Mouse (Mus musculus) neural tube, embryonic 10.5 days (tissue): ENCODE measurements around the gene Pprc1.
A peak's percentile ranks its signal among the peaks of the same experiment; 100 is the strongest.

Source experiments
- DNase-seq: peaks from one replicate; pipeline ENCODE4 v3.0.0-alpha.2; 2017; ENCODE audit warnings: low spot score; ENCODE audit errors: extremely low spot score

Pprc1 gene

DNA sequence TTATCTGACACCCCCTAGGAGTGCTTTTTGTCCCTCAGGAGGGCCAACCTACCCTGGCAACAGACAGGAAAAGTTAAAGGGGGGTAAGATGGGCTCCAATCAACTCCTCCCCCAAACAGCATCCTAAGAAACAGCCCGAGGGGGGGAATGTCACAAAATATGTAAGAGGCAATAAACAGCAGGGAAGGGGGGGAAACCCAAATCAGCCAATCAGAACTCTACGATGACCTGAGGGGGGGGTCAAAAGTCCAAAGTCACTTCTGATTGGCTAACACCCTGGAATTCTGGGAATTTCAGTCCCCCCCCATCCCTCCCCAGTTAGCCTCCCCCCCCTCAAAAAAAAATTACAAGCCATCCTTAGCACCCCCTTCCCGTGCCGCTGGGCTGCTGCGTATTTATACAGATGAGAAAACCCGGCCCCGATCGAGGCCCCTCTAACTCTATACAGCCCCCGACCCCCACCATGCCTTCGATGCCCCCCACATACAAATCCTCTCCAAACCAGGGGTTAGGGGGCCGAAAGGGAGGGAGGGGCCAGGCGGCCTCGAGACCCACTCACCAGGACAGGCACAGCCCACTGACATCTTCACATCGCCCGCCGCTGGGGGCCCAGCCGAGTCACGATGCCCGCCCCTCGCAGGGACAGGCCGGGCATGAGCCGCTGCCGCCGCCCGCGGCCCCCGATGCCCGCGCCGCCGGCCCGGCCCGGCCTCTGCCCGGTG lies at the start of gene Pprc1:
Pprc1 (plus strand) TSS at position 616 of the 722 bp plus-strand sequence.
- DNase-seq: no peak

DNA sequence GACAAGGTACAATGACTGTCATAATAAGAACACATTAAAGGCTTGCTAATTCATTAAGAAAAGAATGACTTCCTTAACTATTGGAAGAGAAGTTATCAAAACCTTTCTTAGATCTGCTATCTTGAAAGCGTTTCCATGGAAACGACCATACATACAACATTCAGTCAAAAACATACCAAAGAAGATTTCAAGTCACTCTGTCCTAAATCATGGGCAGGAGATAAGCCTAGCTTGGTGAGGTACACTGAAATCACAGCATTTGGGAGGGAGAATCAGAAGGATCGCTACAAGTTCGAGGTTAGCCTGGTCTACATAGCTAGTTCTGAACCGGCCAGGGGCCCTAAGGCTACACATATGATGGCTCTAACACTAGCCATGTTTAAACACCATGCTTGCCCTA lies 47.3 kb upstream of the Pprc1 start:
- peak; percentile 24 for DNase-seq

DNA sequence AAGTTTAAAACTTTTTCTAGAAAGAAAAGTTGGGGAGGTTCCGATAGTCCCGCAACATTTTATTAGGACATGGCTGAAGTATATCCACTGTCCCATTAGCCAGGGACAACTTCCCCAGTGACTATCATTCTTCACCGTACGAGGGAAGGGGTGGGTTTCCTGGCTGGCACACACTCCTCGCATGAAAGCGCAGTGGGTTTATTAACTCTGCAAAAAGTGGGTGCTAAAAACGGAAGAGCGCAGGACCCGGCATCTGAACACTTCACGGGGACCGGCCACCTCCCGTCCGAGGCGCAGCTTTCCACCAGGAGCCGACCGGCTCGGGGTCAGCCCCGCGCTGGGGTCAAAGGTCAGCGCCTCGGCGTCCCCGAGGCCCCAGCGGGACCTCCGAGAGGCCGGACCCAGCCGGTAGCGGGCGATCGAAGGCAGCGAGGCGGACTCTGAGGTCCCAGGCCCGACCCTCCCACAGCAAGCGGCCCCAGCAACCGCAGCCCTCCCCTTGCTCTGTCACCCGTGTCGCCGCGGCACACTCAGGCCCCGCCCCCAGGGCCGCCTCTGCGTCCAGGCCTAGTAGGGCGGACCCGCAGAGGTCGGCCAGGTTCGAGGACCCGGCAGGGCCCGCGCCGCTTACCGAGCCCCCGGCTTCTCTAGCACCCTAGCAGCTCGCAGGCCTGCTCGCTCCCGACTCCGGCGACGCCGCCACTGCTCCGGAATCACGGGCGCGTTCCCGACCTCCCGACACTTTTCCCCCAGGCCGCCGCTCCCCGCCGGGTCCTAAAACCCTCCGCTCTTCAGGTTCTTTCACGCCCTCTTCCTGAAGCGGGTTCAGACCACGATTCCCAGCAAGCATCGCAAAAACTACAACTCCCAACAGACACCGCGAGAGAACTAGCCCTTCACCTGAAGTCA lies 46.6 kb upstream of the Pprc1 start, which contains the start of gene Armh3:
Armh3 (minus strand) TSS at position 704 of the 909 bp plus-strand sequence.
- DNase-seq: peak; percentile 93

DNA sequence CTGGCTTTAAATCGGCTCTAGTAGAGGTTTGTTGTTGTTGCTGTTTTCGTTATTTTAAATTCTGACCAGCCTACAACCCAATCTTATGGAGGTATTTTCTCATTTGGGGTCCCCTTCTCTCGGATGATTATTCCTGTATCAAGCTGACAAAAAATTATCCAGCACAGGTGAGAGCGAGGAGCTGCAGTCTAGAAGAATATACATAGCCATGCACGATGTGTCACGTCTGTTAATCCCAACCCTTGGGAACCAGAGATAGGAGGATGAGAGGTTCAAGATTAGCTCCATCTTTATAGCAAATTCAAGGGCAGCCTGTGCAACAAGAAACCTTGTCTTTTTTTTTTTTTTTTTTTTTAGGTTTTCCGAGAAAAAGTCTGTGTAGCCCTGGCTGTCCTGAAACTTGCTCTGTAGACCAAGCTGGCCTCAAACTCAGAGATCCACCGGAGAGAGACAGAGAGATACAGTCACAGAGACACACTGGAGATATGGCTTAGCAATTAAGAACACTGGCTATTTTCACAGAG lies 45.9 kb upstream of the Pprc1 start:
- no peak for DNase-seq

DNA sequence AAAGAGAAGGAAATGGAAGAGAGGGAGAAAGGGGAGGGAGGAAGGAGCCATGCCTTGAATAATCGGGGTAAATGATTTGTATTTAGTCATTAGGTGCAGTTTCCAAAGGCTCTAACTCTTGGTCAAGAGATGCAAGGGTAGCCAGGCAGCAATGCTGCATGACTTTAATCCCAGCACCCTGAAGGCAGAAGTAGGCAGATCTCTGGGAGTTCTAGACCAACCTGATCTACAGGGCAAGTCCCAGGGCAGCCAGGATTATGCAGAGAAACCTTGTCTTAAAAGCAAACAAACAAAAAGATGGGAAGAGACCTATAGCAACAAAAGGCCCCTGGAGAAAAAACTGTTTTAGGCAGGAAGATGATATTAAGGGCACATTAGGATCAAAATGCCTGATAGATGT lies 45.3 kb upstream of the Pprc1 start:
- no peak for DNase-seq

DNA sequence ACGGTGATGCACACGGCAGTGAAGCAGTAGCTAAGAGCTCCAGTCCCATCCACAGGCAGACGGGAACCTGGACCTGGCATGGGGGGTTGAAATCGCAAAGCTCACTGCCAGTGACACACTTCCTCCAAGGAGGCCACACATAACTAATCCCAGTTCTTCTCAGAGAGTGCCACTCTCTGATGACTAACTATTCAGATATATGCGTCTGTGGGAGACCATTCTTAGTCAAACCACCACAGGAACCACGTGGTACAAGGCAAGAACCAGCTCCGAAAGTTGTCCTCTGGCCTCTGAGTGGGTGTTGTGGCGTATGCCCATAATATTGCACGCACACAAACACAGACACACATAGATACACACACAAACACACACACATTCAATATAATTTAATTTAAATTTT lies 42.4 kb upstream of the Pprc1 start:
- DNase-seq: no peak

DNA sequence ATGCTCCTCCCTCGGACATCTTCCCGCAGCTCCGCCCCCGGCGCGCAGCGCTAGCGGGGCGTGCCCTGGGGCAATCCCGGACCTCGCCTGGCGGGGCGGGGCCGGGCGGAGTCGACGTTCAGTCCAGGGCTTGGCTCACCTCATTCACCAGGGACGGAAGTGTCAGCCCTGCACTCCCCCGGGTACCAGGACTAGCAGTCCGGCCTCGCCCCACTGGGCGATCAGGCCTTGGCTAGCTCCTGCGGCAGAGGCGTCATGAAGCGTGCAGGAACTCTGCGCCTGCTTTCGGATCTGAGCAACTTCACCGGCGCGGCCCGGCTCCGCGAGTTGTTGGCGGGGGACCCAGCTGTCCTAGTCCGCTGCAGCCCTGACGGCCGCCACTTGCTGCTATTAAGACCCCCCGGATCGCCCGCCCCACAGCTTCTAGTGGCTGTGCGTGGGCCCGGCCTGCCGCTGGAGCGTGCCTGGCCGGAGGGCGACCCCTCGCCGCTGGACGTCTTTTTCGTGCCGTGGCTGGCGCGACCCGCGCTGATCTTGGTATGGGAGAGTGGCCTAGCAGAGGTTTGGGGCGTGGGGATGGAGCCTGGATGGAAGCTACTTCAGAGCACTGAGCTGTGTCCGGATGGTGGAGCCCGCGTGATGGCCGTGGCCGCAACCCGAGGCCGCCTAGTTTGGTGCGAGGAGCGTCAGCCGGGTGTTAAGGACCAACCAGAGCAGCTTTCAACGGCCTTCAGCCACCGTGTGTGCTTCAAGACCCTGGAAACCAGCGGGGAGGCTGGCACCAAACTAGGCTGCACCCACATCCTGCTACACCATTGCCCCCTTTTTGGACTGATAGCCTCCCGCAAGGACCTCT lies 41.1 kb upstream of the Pprc1 start, which contains the start of gene Hps6:
Hps6 (plus strand) TSS at position 138 of the 856 bp plus-strand sequence.
- peak; percentile 69 for DNase-seq

DNA sequence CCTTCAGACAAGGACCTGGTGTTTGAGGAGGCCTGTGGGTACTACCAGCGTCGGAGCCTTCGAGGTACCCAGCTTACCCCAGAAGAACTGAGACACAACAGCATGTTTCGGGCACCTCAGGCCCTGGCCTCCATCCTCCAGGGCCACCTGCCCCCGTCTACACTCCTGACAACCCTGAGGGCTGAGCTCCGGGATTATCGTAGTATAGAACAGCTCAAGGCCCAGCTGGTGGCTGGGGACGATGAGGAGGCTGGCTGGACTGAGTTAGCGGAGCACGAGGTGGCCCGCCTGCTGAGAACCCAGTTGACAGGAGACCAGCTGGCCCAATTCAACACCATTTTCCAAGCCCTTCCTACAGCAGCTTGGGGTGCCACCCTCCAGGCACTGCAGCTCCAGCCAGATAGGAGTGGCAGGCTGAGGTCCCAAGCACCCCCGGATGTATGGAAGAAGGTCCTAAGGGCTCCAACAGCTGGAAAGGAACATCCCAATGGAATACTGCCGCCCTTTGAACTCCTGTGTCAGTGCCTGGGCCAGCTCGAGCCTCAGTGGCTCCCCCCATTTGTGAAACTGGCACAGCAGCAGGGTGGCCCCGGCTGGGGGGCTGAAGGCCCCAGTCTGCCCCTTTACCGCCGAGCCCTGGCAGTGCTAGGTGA lies 39.7 kb upstream of the Pprc1 start:
- DNase-seq: no peak

DNA sequence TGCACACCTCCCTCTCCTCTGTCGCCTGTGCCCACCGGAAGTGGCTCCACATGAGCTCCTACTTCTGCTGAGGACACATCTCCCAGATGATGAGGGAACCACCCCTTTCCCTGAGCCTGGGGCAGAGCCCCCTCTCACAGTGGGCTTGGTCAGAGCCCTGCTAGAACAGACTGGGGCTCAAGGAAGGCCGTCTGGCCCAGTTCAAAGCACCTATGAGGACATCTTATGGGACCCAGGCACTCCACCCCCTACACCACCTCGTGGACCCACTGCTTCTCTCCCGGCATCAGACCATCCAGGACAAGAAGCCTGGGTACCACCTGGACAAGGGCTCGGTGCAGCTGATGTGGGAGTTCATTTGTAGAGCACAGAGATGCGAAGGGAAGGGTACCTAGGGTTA lies 39.0 kb upstream of the Pprc1 start:
- no peak for DNase-seq

DNA sequence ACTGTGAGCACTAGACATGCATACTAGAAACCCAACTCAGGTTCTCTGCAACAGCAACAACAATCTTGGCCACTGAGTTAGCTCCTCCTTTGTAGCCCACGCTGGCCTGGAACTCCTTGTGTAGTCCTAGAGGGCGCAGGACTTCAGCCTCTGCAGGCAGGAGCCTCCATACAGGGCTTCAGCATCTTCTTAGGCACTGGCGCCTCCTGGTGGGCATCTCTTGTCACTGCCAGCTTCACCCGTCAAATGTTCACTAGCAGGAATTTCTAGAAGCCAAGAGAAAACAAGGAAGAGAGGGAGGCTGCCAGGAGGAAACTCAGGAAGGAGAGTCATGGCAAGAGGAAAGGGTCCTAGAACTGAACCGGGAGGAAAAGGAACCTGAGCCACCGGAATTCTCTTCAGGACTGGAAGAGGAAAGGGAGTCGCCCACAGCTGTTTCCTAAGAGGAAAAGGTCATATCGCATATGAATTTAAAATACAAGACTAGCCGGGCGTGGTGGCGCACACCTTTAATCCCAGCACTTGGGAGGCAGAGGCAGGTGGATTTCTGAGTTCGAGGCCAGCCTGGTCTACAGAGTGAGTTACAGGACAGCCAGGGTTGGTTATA lies 30.0 kb upstream of the Pprc1 start:
- peak; percentile 86 for DNase-seq

DNA sequence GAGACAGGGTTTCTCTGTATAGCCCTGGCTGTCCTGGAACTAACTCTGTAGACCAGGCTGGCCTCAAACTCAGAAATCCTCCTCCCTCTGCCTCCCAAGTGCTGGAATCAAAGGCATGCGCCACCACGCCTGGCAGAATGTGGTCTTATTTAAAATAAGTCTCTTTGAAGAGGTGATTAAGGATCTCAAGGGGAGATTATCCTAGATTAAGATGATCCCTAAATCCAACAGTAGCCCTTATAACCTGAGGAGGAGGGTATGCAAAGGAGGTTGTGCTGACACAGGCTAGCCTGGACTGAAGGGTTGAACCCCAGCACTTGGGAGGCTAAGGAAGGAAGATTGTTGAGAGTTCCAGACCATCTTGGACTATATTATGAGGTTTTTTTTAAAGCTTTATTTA lies 28.7 kb upstream of the Pprc1 start:
- DNase-seq: no peak

DNA sequence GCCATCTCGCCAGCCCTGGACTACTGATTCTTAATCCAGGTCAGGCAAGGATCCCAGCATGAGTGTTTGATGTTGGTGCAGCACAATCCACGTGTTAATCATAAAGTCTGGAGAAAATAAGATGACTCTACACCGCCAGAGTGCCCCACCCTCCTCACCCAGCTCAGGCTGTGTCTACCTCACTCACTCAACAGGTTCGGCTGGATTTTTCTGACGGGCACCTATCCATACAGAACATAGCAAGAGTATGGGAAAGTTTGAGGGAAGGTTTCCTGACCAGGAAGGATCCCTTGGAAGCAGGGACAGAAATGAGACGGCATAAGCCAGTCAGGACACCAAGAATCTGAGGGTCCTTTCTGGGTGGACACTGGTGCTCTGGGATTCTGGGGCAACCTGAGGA lies 19.7 kb upstream of the Pprc1 start:
- no peak for DNase-seq

DNA sequence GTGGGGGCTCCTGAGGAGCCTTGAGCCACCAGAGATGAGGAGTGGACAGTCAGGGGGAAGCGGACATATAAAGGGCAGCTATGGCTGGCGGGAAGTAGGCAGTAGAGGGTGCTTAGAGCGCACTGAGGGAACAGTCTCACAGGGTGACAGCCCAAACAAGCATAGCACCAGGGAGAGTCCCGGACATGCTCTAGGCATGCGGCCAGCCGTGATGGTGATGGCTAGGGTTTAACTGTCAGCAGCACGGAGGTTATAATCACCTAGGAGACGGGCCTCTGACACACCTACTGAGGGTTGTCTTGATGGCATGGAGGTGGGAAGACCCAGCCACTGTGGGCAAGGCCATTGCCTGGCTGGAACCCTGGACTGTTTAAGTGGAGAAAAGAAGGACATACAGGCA lies 18.1 kb upstream of the Pprc1 start:
- no peak for DNase-seq

DNA sequence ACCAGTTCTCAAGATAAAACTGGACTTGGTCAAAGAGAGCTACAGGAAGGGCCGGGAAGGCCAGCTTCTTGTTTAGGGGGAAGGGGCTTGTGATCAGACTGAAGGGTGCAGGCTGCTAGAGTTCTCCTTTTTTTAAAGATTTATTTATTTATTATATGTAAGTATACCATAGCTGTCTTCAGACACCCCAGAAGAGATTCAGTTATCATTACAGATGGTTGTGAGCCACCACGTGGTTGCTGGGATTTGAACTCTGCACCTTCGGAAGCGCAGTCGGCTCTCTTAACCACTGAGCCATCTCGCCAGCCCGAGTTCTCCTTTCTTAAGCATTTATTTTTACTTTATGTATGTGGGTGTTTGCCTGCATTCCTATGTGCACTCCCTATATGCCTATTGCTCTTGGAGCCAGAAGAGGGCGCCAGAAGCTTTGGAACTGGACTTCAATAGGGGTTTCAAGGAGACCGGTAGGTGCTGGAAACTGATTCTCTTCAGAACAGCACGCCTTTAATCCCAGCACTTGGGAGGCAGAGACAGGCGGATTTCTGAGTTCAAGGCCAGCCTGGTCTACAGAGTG lies 15.9 kb upstream of the Pprc1 start:
- DNase-seq: no peak

DNA sequence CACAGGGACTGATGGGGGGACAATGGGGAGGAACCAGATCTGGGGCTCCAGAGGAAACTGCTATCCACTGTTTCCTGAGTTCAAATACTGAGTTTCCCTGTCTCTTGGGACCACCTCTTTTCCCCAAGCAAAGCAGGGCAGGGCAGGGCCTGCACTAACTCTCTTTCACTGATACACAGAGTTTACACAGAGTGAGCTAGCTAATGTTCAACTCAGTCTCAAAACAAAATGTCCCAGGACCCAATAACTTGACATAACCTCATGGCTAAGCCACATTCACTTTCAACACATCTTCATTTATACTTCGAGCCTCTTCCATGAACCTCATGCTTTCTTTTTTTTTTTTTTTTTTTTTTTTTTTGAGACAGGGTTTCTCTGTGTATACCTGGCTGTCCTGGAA lies 15.0 kb upstream of the Pprc1 start:
- no peak for DNase-seq

DNA sequence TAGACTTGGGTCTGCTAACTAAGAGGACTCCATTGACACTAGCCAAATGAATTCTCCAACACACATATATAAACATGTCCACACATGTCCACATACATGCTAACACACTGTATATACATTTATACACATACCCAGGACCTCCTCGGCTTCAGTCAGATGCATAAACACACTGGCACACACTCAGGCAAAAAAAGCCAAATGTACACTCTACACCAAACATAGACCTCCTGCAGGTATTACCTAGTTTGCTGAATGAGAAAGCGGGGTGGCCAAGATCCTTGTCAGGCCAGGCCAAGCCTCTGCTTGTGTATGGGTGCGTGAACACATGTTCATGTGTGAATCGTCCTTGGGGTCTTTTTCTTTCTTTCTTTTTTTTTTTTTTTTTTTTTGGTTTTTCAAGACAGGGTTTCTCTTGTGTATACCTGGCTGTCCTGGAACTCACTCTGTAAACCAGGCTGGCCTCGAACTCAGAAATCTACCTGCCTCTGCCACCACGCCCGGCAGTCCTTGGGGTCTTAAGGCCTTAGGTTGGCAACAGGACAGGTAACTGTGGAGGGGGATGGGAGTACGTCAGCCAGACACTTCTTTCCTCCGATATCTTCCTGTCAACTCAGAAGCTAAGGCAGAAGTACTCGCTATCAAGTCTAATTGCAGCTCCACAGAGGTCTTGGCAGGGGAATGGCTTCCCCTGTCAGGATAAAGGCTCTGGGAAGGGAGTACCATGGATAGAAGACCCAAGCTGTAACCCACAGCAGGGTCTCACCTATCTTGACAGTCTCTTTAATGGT lies 14.3 kb upstream of the Pprc1 start:
- no peak for DNase-seq

DNA sequence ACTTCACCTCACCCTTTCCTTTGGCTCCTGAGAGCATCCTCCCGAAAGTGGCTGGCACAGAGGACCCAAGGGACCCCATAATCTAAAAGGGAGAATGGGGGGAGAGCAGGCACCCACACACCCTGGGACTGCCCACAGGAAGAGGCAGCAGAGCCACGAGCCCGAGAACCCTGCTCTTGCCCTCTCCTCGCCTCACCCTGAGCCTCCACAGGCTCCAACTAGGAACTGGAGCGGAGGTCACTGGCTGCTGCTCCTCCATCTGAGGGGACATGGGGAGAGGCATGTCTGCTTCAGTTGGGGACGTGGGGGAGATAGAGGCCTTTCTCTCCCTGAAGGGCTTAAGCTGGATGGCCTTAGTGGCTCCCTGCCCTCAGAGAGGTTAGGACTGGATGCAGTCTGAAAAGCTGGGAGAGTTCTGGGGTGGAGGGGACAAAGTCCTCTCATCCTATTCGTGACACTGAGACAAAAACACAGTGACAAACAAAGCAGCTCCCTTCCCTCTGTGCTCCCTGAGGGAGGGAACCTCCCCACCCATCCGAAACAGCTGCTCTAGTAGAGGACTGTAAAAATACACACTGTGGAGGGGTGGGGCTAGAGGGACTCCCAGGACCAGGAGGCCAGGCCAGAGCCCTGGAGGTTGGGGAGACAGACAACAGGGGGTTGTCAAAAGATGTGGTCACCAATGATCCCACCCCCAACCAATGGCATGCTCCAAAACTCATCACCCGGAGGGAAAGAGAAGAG lies 12.8 kb upstream of the Pprc1 start:
- DNase-seq: no peak

DNA sequence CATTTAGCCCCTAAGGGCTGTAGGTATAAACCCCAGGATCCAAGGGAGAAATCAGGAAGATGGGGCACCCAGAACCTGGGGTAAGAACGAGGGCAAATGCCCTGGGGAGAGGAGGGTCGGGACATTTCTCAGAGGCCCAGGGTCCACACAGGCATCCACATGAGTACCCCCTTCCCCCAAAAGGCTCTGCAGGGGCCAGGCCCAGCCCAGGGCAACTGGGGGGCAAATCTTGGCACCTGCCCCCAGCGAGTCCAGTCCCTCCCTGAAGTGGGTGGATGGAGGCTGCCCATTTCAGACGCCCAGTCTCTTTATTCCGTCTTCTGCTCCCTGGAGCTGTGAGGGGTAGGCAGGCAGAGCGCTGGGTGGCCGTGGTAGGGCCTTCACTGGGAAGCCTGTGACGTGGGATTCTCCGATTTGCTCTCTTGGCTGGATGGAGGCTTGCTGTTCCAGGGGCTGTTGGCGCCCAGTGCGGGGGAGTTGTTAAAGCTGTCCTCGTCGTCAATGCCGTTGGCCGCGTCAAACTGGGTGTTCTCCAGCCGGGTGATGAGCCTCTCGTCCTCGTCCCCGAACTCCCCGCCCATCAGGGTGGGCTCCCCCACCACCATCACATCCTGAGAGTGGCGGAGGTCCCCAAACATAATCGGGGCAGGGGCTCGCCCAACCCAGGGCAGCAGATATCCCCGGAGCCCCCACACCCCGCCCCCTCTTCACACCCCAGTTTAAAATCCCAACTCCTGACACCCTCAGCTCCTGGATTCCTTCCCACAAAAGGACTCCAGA lies 11.8 kb upstream of the Pprc1 start:
- no peak for DNase-seq
